Mouse (Mus musculus) megakaryocyte, adult 5-6 weeks (primary cell): ENCODE measurements around the gene Sash3. TPM values are rescaled to one million over a fixed set of nuclear protein-coding genes. Genes with fewer than 3 reads are reported as not detected.

Experiments
- ATAC-seq: 2 replicates; pipeline ENCODE4 v1.8.0; 2016; ENCODE audit warnings: mild to moderate bottlenecking, inconsistent platforms; ENCODE audit not compliant: poor library complexity, severe bottlenecking
- total RNA-seq, 2 experiments: library from RNA; stranded (forward) in 1 of 2; stranded (reverse) in 1 of 2; fragments of 153-499, 151-499 nt in 1 of 2; fragments of 221-1000, 200-1000 nt in 1 of 2; gene quantifications; 2 replicates each; pipeline versions ENCODE4 v1.2.3 to v1.2.4; 2015 to 2017

Gene Sash3
- total RNA-seq, 2 experiments from 2014 or later: 96.3 to 154 TPM

GRCm38 (mm10) chrX:48140286-48140877 is 5.9 kb upstream of the Sash3 start:
- peak; percentile 69 for ATAC-seq

DNA sequence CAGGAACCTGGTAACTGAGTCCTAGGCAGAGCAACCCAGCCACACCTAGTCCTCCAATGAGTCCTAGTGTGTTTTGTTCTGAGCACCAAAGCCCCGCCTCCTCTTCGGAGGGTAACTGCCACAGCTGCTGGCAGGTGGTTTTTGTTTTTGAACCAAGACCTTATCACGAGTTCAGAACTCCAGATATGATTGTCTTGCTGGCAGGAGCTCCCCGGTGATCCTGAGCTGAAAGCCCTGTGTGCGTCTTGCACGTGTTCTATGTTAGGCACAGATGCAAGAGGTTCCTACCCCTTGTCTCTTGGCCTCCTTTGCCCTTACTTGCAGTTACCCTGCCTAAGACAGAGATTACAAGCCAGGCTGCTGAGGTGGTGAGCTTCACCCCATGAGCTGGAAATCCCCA is 4.8 kb upstream of the Sash3 start:
- no peak for ATAC-seq

DNA sequence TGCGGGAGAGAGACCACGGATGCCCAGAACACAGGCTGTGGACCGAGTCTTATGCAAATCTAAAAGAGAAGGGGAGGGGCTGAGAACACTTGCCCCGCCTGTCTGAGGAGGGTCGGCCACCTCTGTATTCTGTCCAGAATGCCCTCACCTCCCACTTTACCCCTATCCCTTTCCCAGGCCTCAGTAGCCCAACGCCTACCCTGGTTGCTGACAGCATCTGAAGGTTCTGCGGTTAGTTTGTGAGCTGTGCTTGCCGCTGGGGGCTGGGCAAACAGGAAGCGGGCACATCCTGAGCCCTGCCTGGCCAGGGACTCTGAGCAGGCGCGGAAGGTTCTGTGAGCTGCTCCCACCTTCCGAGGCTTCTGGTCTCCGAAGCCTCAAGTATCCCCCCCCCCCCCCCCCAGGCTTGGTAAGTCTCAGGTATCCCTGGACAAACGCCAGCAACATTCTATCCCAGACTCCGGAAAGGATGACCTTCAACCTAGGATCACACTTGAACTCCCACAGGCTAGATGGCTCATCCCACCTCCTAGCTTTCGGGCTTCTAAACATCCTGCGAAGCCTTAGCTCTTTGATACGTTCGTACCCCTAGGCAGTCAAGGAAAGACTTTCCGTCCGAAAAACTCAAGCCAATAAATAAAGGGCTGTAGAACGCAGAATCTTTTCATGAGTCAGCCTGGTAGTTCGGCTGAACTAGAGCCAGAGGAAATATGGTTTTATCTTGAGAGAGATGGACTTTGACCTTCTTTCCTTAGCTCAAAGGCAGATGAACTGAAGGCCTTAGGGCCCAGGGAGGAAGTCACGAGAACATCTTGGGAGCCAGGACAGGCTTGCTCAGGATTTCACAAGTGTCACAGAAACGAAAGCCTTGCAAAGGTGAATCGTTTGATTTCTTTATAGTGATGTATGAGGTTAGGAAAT is 2.6 kb upstream of the Sash3 start:
- ATAC-seq: peak; percentile 58

- ATAC-seq: no peak
These were observed 990 bp downstream of the Sash3 start for GRCm38 (mm10) chrX:48147226-48147625.

- ATAC-seq: peak; percentile 38
These were observed 1.5 kb downstream of the Sash3 start for GRCm38 (mm10) chrX:48147741-48148186.

GRCm38 (mm10) chrX:48152106-48152505 is 5.9 kb downstream of the Sash3 start:
- ATAC-seq: no peak

DNA sequence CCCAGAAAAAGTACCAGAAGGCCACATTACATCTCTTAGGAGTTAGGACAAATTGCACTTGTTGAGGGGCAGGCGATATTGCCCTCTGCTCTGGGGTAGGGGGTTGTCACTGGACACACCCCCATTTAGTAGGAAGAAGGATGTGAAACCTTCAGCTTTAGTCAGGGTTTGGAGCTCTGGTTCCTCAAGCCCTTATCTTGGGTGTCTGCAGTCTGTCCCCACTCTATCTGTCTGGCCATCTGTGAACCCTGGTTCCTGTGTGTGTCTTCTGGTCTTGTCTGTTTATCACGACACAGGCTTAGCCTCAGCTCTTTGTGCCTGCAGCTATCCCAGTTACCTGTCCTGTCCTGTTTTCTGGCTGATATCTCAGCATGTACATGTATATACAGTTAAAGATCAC is 7.2 kb downstream of the Sash3 start:
- ATAC-seq: peak; percentile 80

DNA sequence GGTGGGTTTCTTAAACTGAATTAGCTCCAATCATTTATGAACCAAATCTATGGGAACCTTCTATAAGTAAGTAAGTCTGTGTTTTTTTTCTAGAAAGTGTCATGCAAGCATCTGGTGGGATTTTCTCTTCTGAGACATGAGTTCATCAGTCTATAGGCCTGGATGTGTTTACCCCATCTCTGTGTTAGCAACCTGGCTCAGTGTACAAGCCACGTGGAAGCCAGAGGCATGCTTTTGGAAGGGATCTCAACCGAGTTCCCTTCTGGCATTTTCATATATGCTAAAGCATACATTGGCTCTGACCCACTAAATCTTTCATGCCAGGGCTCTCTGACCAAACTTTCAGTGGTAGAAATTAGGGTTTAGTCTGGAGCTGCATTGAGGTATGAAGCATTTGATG is 7.7 kb downstream of the Sash3 start:
- no peak for ATAC-seq

DNA sequence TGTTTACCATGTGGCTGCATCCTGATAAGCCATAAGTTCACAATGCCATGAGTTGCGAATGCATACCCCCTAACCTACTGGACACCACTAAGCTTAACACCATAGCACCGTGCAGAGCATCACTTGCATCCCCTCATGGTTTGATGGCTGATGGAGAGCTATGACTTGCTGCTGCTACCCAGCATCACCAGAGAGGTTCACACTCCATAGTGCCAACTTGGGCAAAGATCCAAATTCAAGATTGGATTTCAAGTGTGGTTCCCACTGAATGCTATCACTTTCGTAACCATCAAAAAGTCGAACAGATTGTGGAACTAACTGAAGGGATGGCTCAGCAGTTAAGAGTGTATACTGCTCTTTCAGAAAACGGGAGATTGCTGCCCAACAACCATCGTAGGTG is 9.3 kb downstream of the Sash3 start:
- ATAC-seq: no peak

- no peak for ATAC-seq
These were observed 11.2 kb downstream of the Sash3 start for GRCm38 (mm10) chrX:48157396-48157795.

DNA sequence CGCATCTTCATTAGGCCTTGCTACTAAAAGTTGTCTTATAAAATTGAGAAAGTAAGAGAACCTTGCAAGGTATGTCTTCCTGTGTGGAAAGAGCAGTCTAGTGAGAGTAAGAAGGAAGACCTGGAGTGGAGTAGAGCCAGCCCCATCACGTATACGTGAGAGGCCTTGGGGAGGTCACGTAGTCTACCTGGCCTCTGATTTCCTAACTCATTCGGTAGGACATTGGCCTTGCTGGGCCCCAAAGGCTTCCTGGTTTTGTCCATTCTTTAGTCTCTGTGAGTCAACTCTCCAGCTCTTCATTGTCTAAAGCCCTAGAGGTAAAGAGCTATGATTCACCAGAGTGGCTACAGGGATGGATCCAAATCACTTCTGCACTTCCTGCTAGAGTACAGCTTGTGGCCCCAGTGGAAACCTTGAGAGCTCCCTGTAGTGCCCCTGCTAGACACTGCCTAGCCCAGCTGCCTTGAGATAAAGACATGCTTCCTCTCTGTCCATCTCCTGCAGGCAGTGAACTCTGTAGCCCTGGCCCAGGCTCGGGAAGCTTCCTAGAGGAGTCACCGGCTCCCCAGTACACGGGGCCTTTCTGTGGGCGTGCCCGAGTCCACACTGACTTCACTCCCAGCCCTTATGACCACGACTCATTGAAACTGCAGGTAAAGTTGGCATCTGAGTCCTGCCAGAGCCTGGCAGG is 12.1 kb downstream of the Sash3 start:
- no peak for ATAC-seq

DNA sequence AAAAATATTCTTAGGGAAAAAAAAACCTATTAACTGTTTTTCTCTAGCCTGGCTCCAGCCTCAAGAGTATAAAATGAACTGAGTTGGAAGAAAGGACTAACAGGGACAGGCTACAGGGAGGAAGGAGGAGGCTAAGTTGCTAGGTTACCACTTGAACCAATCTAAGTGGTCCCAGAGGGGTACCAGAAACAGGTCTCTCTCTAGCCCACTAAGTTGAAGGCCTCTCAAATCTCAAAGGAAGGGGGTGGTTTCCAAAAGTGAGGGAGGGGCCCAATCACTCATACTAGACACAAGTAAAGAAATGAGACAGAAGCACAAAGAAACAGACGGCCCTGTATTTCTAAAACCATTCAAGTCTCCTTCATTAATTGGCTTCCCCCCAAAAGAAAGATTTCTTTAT is 23.7 kb downstream of the Sash3 start:
- no peak for ATAC-seq

GRCm38 (mm10) chrX:48170368-48170767 is 24.1 kb downstream of the Sash3 start:
- ATAC-seq: no peak

DNA sequence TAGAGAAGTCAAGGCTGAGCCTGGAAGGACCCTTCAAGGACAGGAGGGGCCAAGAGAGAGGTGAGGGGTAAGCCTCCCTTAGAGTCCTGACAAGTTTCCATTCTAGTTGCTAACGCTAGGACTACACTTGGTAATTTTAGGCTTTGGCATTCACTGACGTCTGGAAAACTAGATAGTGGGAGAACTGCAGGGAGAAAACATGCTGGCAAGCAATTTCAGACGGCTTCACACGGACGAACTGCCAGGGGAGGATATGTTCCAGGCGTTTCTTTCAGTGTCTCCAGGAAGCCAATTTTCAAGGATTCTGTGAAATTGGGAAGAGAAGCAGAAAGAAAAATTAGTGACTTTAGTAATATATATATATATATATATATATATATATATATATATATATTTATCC is 35.6 kb downstream of the Sash3 start:
- ATAC-seq: no peak

DNA sequence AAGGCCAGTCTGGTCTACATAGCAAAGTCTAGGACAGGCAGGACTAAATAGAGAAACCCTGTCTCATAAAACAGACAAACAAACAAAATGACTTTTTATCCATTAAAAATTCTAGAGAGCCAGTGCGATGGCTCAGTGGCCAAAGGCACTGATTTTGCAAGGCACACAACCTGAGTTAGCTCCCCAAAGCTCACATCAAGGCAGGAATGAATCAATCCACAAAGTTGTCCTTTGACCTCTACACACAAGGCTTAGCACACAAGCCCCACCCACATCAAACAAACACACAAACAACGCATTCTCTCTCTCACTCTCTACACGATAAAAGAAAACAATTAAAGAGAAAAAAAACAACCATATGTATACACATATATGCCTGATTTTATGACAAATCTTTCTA is 38.5 kb downstream of the Sash3 start:
- no peak for ATAC-seq

- no peak for ATAC-seq
These were observed 45.0 kb downstream of the Sash3 start for GRCm38 (mm10) chrX:48191261-48191660.

- ATAC-seq: no peak
These were observed 47.3 kb downstream of the Sash3 start for GRCm38 (mm10) chrX:48193235-48194152.

DNA sequence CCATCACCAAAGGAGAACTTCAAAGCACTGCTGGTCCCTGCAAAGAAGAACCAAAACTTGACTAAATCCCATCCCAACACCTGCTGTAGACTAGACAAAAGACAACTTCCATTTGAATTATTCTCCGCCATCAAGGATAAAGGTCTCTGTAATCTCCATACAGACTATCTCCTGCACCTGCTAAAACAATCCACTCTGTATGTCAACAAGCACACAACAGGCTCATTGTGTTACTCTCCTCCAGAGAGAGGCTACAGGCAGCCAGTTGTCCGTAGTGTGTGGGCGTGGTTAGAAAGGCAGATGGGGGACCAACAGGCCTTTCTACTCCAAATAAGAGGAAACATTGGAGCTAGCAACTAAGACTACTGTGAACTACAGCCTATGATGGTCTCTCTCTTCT is 51.6 kb downstream of the Sash3 start:
- no peak for ATAC-seq

- no peak for ATAC-seq
These were observed 52.8 kb downstream of the Sash3 start for GRCm38 (mm10) chrX:48199026-48199425.

DNA sequence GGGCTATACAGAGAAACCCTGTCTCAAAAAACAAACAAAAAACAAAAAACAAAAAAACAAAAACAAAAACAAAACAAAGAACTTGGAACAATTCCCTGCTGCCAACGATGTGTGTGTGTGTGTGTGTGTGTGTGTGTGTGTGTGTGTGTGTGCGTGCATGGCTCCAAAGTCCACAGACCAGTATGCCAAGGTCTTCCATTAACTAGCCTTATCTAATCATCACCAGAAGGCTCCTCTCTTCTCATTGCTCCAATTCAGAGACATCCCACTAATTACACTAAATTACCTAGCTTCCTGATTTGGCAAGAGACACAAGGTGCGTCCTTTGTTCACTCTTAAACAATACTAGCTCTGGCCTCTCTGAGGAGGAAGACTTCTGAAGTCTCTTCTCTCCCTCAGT is 54.5 kb downstream of the Sash3 start:
- no peak for ATAC-seq

GRCm38 (mm10) chrX:48201973-48202372 is 55.7 kb downstream of the Sash3 start:
- ATAC-seq: peak; percentile 77
